Mouse (Mus musculus): ENCODE data around the gene Csrp3.

DNA sequence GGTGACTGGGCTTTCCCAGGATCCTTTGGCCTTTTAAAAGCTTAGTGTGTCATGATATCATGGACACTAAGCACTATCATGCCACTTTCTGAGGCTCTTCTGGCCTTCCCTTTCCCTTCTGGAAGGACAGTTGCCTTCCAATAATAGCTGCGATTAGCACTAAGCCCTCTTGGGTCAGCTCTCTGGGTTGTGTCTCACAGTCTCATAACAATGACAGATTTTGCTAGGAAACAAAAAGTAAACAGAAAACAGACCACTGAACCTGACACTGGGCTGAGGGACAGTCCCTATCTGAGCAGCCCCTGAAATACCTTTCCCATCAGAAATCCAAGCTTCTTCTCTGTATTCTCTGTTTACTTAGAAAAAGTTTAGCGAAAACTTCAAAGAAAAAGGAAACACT, 7.3 kb downstream of the Csrp3 start:
- TF ChIP-seq CTCF (IDR thresholded peaks at IDR 0.05; ENCODE audit: borderline replicate concordance, control insufficient read depth, extremely low read depth, insufficient read depth, low read length, poor library complexity) (no peak), POLR2A (IDR thresholded peaks at IDR 0.05; ENCODE audit: control insufficient read depth, extremely low read depth, insufficient read depth, low read length, poor library complexity) (no peak)
